Mouse (Mus musculus) ES-E14 (cell line): Measurements from ENCODE around the gene Capza1.

Experiments
- HCFC1 ChIP-seq: IDR thresholded peaks from 2 replicates; pipeline ENCODE4 v1.6.1; 2012; ENCODE audit warnings: low read length, inconsistent platforms, borderline replicate concordance; ENCODE audit not compliant: insufficient read depth
- MAFK ChIP-seq: IDR thresholded peaks from 2 replicates; pipeline ENCODE4 v1.6.1; 2014; ENCODE audit warnings: mild to moderate bottlenecking, low read depth, low read length, inconsistent platforms; ENCODE audit not compliant: insufficient read depth
- ZC3H11A ChIP-seq: IDR thresholded peaks from 2 replicates; pipeline ENCODE4 v1.6.1; 2012; ENCODE audit warnings: low read depth, mild to moderate bottlenecking, inconsistent platforms, low read length, borderline replicate concordance
- ZNF384 ChIP-seq: IDR thresholded peaks from 2 replicates; pipeline ENCODE4 v1.6.1; 2012; ENCODE audit warnings: low read depth, low read length, inconsistent platforms

DNA sequence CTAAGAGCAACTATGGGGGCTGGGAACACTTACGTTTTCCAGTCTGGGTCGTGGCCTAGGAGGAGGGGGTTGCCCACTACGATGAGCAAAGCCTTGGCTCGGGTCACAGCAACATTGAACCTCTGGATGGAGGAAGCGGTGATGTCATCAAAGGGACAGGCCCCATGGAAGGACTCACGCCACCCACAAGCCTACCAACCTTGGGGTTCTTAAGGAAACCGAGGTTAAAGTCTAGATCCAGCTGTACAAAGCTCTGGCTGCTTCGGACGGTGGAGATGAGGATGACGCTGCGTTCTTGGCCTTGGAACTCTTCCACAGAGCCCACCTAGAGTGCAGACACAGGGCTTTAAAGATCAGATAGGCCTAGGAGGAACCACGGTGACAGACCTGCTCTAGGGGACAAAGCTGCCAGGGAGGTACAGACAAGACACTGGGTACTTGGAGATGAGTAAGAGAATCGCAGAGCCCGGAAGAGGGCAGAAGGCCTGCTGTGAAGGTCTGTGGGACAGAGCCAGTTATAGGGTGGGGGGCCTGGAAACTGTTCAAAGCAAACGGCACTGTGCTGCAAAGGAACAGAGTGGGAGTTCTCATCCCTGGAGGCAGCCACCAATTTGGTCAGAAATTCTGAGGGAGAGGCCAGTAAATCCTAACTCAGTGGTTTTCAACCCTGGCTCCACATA is 68.5 kb downstream of the Capza1 start:
- TF ChIP-seq ZNF384 (no peak), ZC3H11A (no peak), MAFK (no peak), HCFC1 (no peak)
